Mouse (Mus musculus) lung, postnatal 0 days (tissue): ENCODE results near the gene Smap1.

Experiments used
- CTCF ChIP-seq: IDR thresholded peaks from 2 replicates; pipeline ENCODE4 v1.5.1; 2016; ENCODE audit warnings: antibody characterized with exemption, mild to moderate bottlenecking
- EP300 ChIP-seq: IDR thresholded peaks from 2 replicates; pipeline ENCODE4 v1.6.1; 2016; ENCODE audit warnings: antibody characterized with exemption, mild to moderate bottlenecking, control low read depth

- TF ChIP-seq EP300 = no peak
- TF ChIP-seq CTCF = no peak
Measured at GRCm38 (mm10) chr1:23959415-23959732, 37.3 kb upstream of the Smap1 start.
